Mouse (Mus musculus) forebrain, embryonic 11.5 days (tissue): ENCODE data around the gene E330021D16Rik. TPM values are rescaled to one million over a fixed set of nuclear protein-coding genes. Genes with fewer than 3 reads are reported as not detected.
"Not testable (repeated sequence)": the region's sequence is repeated elsewhere in the genome, so short reads cannot be mapped to it uniquely, and the experiment has no call there.

Experiments used
- ATAC-seq: fragments of 200-750 bp; cut with Nextera tagmentation; replicated peaks from 2 replicates; pipeline ENCODE4 v1.8.0; 2017; ENCODE audit warnings: moderate TSS enrichment; ENCODE audit not compliant: low FRiP score
- DNase-seq: peaks from one replicate; pipeline ENCODE4 v3.0.0-alpha.2; 2017; ENCODE audit warnings: low spot score
- H3K27ac ChIP-seq: fragments of 300-500 bp; sonication (generic); 2 replicates; pipeline ENCODE4 v1.5.1; 2014; ENCODE audit warnings: low read depth, low read length
- H3K27me3 ChIP-seq: fragments of 300-500 bp; sonication (generic); 2 replicates; pipeline ENCODE4 v1.6.1; 2014; ENCODE audit warnings: mild to moderate bottlenecking, low read length, mixed read lengths; ENCODE audit not compliant: control insufficient read depth, insufficient read depth
- H3K36me3 ChIP-seq: fragments of 300-500 bp; sonication (generic); 2 replicates; pipeline ENCODE4 v1.6.1; 2014; ENCODE audit warnings: mild to moderate bottlenecking, low read length, moderate library complexity, mixed read lengths; ENCODE audit not compliant: control insufficient read depth, insufficient read depth
- H3K4me1 ChIP-seq: fragments of 300-500 bp; sonication (generic); replicated peaks from 2 replicates; pipeline ENCODE4 v1.6.1; 2014; ENCODE audit warnings: low read length, mixed read lengths; ENCODE audit not compliant: control insufficient read depth, insufficient read depth
- H3K4me2 ChIP-seq: fragments of 300-500 bp; sonication (generic); 2 replicates; pipeline ENCODE4 v1.6.1; 2014; ENCODE audit warnings: low read depth, mild to moderate bottlenecking, low read length, moderate library complexity, mixed read lengths; ENCODE audit not compliant: severe bottlenecking
- H3K4me3 ChIP-seq: fragments of 300-500 bp; sonication (generic); 2 replicates; pipeline ENCODE4 v1.5.1; 2014; ENCODE audit warnings: low read depth, low read length
- H3K9ac ChIP-seq: fragments of 300-500 bp; sonication (generic); 2 replicates; pipeline ENCODE4 v1.6.1; 2014; ENCODE audit warnings: low read length
- H3K9me3 ChIP-seq: fragments of 300-500 bp; sonication (generic); 2 replicates; pipeline ENCODE4 v1.6.1; 2016; ENCODE audit warnings: low read length, mixed read lengths; ENCODE audit not compliant: control insufficient read depth
- WGBS: fragments of 180-500 bp; shearing (Covaris S2); extraction: QIAGEN DNeasy Blood & Tissue Kit; methylation state at CpG from one replicate; pipeline ENCODE4 v1.1.7; 2014; 5-methylcytosine and 5-hydroxymethylcytosine counted together
- polyA plus RNA-seq: library from polyadenylated mRNA; unstranded; fragments of >200 nt; fragmentation: Nextera tagmentation; extraction: Ambion mirVana; gene quantifications from 2 replicates; pipeline ENCODE4 v1.2.1, GENCODE M21; 2014

The E330021D16Rik gene
- polyA plus RNA-seq, 1 experiment from 2014 or later = not detected

DNA sequence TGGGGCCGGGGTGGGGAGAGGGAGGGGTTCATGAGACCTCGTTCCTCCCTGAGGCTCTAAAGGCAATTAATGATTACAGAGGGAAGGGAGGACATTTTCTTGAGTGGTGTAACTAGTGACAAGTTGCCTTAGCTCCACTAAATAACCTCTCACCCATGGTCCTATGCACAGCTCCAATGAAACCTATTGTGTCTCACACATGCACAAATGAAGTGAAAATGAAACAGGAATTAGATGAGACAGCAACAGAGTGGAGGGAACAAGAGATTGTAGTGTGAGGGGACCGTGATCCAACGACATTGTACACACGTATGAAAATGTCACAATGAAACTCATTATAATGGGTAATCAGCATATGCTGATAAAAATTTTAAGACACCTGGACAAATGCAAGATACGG lies 35.5 kb upstream of the E330021D16Rik start:
- ATAC-seq (no peak), DNase-seq (no peak)
- H3K36me3 ChIP-seq = no peaks in the 10 kb centered on the region
- no peaks in the 10 kb centered on the region for H3K27me3 ChIP-seq
- H3K27ac ChIP-seq = no peak overlapping the region
- no peak overlapping the region for H3K9ac ChIP-seq
- H3K9me3 ChIP-seq = no peaks in the 10 kb centered on the region; the same call in 1 of the 2 replicates
- WGBS = 96% methylated on average over 6 of the region's 6 CpGs
- no peak overlapping the region for H3K4me2 ChIP-seq
- no peaks in the 10 kb centered on the region for H3K4me1 ChIP-seq
- H3K4me3 ChIP-seq = no peak overlapping the region

- H3K4me2 ChIP-seq = no peak overlapping the region
- no peak overlapping the region for H3K4me3 ChIP-seq
- no peak overlapping the region for H3K9ac ChIP-seq
- H3K9me3 ChIP-seq = no peaks in the 10 kb centered on the region; the same call in 1 of the 2 replicates
- DNase-seq = no peak
- H3K27me3 ChIP-seq = no peaks in the 10 kb centered on the region
- ATAC-seq = no peak
- no peaks in the 10 kb centered on the region for H3K36me3 ChIP-seq
- H3K4me1 ChIP-seq = no peaks in the 10 kb centered on the region
- H3K27ac ChIP-seq = no peak overlapping the region
- WGBS = 94% methylated on average over 1 of the region's 1 CpGs
Observed at GRCm38 (mm10) chr6:136449930-136450329, 34.6 kb upstream of the E330021D16Rik start.

- ATAC-seq (no peak), DNase-seq (no peak)
- Histone ChIP-seq H3K4me3 (no peak overlapping the region), H3K36me3 (no peaks in the 10 kb centered on the region), H3K27ac (no peak overlapping the region), H3K27me3 (no peaks in the 10 kb centered on the region), H3K4me2 (no peak overlapping the region), H3K9ac (no peak overlapping the region), H3K9me3 (peaks cover 3% of the 10 kb centered on the region; the same call in 1 of the 2 replicates), H3K4me1 (no peaks in the 10 kb centered on the region)
- WGBS = 84% methylated on average over 9 of the region's 9 CpGs
Observed at GRCm38 (mm10) chr6:136449270-136449692, 33.9 kb upstream of the E330021D16Rik start.

GRCm38 (mm10) chr6:136439205-136439604 lies 23.8 kb upstream of the E330021D16Rik start:
- H3K4me2 ChIP-seq, DNase-seq, H3K4me1 ChIP-seq, H3K36me3 ChIP-seq, H3K4me3 ChIP-seq, ATAC-seq, H3K9ac ChIP-seq, H3K27ac ChIP-seq, H3K27me3 ChIP-seq: not testable (repeated sequence)
- peaks cover 10% of the 10 kb centered on the region; the same call in 1 of the 2 replicates for H3K9me3 ChIP-seq
- WGBS = 81% methylated on average over 2 of the region's 2 CpGs

DNA sequence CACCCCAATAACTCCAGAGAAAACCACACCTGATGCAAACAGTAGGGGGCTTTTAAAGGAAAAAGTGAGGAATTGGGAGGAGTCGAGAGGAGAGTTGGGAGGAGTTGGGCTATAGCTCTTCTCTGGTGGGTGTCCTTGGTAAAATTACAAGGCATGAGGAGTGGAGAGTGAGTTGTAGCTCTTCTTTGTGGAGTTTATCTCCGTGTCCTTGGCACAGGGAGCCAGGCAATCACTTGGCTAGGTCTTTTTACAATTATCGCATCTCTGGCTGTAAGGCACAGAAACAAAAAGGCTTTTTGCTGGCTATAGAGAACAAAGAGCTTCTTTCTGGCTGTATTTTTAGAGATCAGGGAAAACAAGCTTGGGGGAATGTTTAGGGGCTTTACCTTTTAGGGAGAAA lies 20.8 kb upstream of the E330021D16Rik start:
- WGBS = 79% methylated on average over 3 of the region's 3 CpGs

DNA sequence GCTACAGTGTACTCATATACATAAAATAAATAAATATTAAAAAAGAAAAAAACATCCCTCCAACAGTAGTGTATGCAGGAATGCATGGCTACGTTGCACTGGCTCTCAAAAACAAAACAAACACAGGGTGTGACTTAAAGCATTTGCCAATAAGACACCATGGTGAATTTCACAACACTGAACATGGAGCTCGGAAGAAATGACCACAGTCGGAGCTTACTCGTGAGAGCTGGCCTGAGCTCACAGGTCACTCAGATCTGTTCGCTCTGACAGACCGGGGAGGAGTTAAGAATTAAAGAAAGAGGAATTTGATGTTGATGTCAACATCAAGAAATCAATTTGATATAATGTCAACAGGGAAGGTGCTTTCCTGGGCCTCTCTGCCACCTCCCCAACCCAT lies 18.2 kb upstream of the E330021D16Rik start:
- no peak overlapping the region for H3K9ac ChIP-seq
- ATAC-seq = no peak
- no peaks in the 10 kb centered on the region for H3K36me3 ChIP-seq
- no peak overlapping the region for H3K27ac ChIP-seq
- H3K27me3 ChIP-seq = no peaks in the 10 kb centered on the region
- no peaks in the 10 kb centered on the region for H3K4me1 ChIP-seq
- H3K4me2 ChIP-seq = no peak overlapping the region
- WGBS = 90% methylated on average over 6 of the region's 6 CpGs
- no peak overlapping the region for H3K4me3 ChIP-seq
- H3K9me3 ChIP-seq = no peaks in the 10 kb centered on the region
- no peak for DNase-seq

More for the DNA sequence above, 20.8 kb upstream of the E330021D16Rik start:
- H3K9me3 ChIP-seq, H3K27me3 ChIP-seq, H3K4me2 ChIP-seq, H3K9ac ChIP-seq, H3K4me3 ChIP-seq, ATAC-seq, H3K27ac ChIP-seq, H3K4me1 ChIP-seq, H3K36me3 ChIP-seq, DNase-seq: not testable (repeated sequence)

- no peak overlapping the region for H3K9ac ChIP-seq
- ATAC-seq = no peak
Observed at GRCm38 (mm10) chr6:136431896-136432248, 16.5 kb upstream of the E330021D16Rik start.

GRCm38 (mm10) chr6:136431169-136431895 lies 16.0 kb upstream of the E330021D16Rik start:
- Histone ChIP-seq H3K4me2 (no peak overlapping the region), H3K36me3 (no peaks in the 10 kb centered on the region), H3K27me3 (no peaks in the 10 kb centered on the region), H3K27ac (no peak overlapping the region), H3K4me1 (no peaks in the 10 kb centered on the region), H3K9me3 (no peaks in the 10 kb centered on the region), H3K9ac (no peak overlapping the region), H3K4me3 (no peak overlapping the region)
- WGBS = 76% methylated on average over 10 of the region's 10 CpGs
- ATAC-seq (no peak), DNase-seq (no peak)

More at GRCm38 (mm10) chr6:136431896-136432248, 16.5 kb upstream of the E330021D16Rik start:
- Histone ChIP-seq H3K4me2 (no peak overlapping the region), H3K27ac (no peak overlapping the region), H3K36me3 (no peaks in the 10 kb centered on the region), H3K27me3 (no peaks in the 10 kb centered on the region), H3K9me3 (no peaks in the 10 kb centered on the region), H3K4me3 (no peak overlapping the region), H3K4me1 (no peaks in the 10 kb centered on the region)
- 46% methylated on average over 7 of the region's 7 CpGs for WGBS
- no peak for DNase-seq

GRCm38 (mm10) chr6:136429441-136429840 lies 14.1 kb upstream of the E330021D16Rik start:
- Histone ChIP-seq H3K4me2 (no peak overlapping the region), H3K36me3 (no peaks in the 10 kb centered on the region), H3K4me1 (no peaks in the 10 kb centered on the region), H3K9me3 (no peaks in the 10 kb centered on the region), H3K27me3 (no peaks in the 10 kb centered on the region), H3K9ac (no peak overlapping the region), H3K27ac (no peak overlapping the region), H3K4me3 (no peak overlapping the region)
- DNase-seq (no peak), ATAC-seq (0 out of 2 replicates have a peak, but pooled peaks have one; percentile 30)
- 61% methylated on average over 4 of the region's 4 CpGs for WGBS
